Mouse (Mus musculus) kidney, embryonic 14.5 days (tissue): ENCODE results near the gene Cdh1. TPM values are rescaled to one million over a fixed set of nuclear protein-coding genes. Genes with fewer than 3 reads are reported as not detected.
A peak's percentile ranks its signal among the peaks of the same experiment; 100 is the strongest.
"Not testable (repeated sequence)": the region's sequence is repeated elsewhere in the genome, so short reads cannot be mapped to it uniquely, and the experiment has no call there.

Experiments used
- ATAC-seq: fragments of 200-750 bp; cut with Nextera tagmentation; 2 replicates; pipeline ENCODE4 v1.8.0; 2017; ENCODE audit warnings: moderate number of reproducible peaks, mild to moderate bottlenecking, moderate TSS enrichment, moderate library complexity; ENCODE audit not compliant: low FRiP score, low TSS enrichment
- H3K27ac ChIP-seq: fragments of 300-500 bp; sonication (generic); 2 replicates; pipeline ENCODE4 v1.5.1; 2014; ENCODE audit warnings: low read depth, mild to moderate bottlenecking, low read length, moderate library complexity, mixed read lengths
- H3K27me3 ChIP-seq: fragments of 300-500 bp; sonication (generic); 2 replicates; pipeline ENCODE4 v1.6.1; 2014; ENCODE audit warnings: mild to moderate bottlenecking, low read length; ENCODE audit not compliant: control insufficient read depth, insufficient read depth
- H3K36me3 ChIP-seq: fragments of 300-500 bp; sonication (generic); 2 replicates; pipeline ENCODE4 v1.6.1; 2014; ENCODE audit warnings: low read length, mixed read lengths; ENCODE audit not compliant: control insufficient read depth, insufficient read depth
- H3K4me1 ChIP-seq: fragments of 300-500 bp; sonication (generic); 2 replicates; pipeline ENCODE4 v1.6.1; 2014; ENCODE audit warnings: low read length, mixed read lengths; ENCODE audit not compliant: control insufficient read depth, insufficient read depth
- H3K4me2 ChIP-seq: fragments of 300-500 bp; sonication (generic); replicated peaks from 2 replicates; pipeline ENCODE4 v1.6.1; 2014; ENCODE audit warnings: low read depth, mild to moderate bottlenecking, low read length
- H3K4me3 ChIP-seq: fragments of 300-500 bp; sonication (generic); 2 replicates; pipeline ENCODE4 v1.5.1; 2014; ENCODE audit warnings: mild to moderate bottlenecking, low read length
- H3K9ac ChIP-seq: fragments of 300-500 bp; sonication (generic); 2 replicates; pipeline ENCODE4 v1.6.1; 2014; ENCODE audit warnings: low read depth, mild to moderate bottlenecking, low read length, moderate library complexity
- H3K9me3 ChIP-seq: fragments of 300-500 bp; sonication (generic); 2 replicates; pipeline ENCODE4 v1.6.1; 2016; ENCODE audit warnings: low read length; ENCODE audit not compliant: control insufficient read depth
- WGBS: fragments of 180-500 bp; shearing (Covaris S2); extraction: QIAGEN DNeasy Blood & Tissue Kit; methylation state at CpG from one replicate; pipeline ENCODE4 v1.1.7; 2014; 5-methylcytosine and 5-hydroxymethylcytosine counted together
- polyA plus RNA-seq: library from polyadenylated mRNA; unstranded; fragments of >200 nt; fragmentation: Nextera tagmentation; extraction: Ambion mirVana; gene quantifications from 2 replicates; pipeline ENCODE4 v1.2.1, GENCODE M21; 2014

Cdh1 gene
- polyA plus RNA-seq, 1 experiment from 2014 or later = 88.4 TPM

DNA sequence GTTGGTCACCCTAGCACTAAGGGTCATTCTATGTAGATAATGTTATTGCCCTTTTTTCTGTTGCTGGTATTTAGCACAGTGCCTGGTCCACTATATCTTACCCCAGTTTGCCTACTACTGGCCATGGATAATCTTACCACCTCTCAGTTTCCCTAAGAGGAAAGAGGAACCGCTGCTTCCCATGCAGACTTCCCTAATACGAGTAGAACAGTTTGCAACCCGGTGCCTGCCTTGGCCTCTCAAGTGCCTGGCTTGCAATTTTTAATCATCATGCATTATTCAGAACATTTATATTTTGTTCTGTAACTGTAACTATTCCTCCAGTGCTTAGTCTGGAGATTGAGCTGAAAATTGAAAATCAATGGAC, 17.5 kb upstream of the Cdh1 start:
- no peaks in the 10 kb centered on the region for H3K27me3 ChIP-seq
- no peak overlapping the region for H3K4me3 ChIP-seq
- no peak overlapping the region for H3K4me2 ChIP-seq
- H3K9me3 ChIP-seq = no peaks in the 10 kb centered on the region
- no peaks in the 10 kb centered on the region for H3K36me3 ChIP-seq
- H3K27ac ChIP-seq = no peak overlapping the region
- 100% methylated on average over 3 of the region's 3 CpGs for WGBS
- H3K9ac ChIP-seq = no peak overlapping the region
- ATAC-seq = no peak
- no peaks in the 10 kb centered on the region for H3K4me1 ChIP-seq

DNA sequence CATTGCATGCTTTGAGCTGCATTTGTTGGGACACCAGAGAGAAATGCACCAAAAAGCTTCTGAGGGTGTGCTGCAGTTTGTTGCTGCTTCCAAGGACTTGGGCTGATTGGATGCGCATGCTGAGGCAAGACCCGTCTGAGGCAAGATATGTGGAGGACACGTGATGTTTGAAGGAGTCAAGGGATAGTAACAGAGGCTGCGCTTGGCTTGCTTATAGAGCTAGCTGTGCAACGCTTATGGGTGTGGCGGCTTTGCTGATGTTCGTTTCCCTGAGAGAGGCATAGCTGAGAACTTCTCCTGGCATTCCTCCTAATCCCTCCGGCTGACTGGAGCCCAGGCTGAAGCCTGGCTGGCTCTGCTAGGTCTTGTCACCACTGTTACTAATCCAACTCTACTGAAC, 16.3 kb upstream of the Cdh1 start:
- WGBS = 92% methylated on average over 8 of the region's 8 CpGs
- Histone ChIP-seq H3K9ac (no peak overlapping the region), H3K4me2 (no peak overlapping the region), H3K4me1 (no peaks in the 10 kb centered on the region), H3K36me3 (no peaks in the 10 kb centered on the region), H3K27ac (no peak overlapping the region), H3K27me3 (no peaks in the 10 kb centered on the region), H3K4me3 (no peak overlapping the region), H3K9me3 (no peaks in the 10 kb centered on the region)
- ATAC-seq = no peak

DNA sequence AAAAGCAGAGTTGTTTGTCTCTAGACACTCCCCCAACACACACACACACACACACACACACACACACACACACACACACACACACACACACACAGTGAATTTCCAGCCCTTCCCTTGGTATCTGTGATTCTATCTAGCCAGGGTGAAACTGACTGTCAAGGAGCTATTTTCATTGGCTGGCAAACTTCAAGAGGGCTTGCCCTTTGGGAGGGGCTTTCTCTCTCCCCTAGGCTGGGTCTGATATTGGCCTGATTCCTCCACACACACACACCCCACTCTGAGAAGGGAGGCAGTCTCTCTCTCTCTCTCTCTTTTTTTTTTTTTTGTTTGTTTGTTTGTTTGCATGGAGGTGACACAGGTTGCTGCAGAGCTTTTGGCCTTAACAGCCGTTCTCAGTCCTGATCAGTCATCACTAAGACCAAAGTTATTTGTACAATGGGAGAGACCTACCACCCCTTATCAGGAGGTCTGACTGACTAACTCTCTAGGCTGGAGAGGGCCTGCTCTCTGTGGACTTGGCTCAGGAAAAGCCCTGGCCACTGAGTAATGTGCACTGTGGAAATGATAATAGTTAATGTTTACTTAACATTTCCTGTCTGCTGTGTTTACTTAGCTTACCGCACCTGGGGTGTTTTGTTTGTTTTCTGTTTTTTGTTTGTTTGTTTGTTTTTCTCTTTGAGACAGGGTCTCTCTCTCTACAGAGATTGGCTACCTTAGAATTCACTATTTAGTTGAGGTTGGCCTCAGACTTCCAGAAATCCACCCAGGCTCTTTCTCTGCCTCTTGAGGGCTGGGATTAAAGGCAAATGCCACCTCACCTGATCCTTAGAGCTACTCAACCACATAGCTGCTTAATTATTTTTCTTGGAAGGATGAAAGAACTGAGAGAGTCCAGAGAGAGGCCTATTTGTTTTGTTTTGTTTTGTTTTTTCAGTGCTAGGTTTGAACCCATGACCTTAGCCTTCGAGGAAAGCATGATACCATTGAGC, 14.4 kb upstream of the Cdh1 start:
- Histone ChIP-seq H3K4me1 (no peaks in the 10 kb centered on the region), H3K9ac (no peak overlapping the region), H3K4me2 (no peak overlapping the region), H3K4me3 (no peak overlapping the region), H3K36me3 (no peaks in the 10 kb centered on the region), H3K27ac (no peak overlapping the region; the same call in 1 of the 2 replicates), H3K27me3 (no peaks in the 10 kb centered on the region), H3K9me3 (no peaks in the 10 kb centered on the region)
- no peak for ATAC-seq
- 36% methylated on average over 3 of the region's 3 CpGs for WGBS

DNA sequence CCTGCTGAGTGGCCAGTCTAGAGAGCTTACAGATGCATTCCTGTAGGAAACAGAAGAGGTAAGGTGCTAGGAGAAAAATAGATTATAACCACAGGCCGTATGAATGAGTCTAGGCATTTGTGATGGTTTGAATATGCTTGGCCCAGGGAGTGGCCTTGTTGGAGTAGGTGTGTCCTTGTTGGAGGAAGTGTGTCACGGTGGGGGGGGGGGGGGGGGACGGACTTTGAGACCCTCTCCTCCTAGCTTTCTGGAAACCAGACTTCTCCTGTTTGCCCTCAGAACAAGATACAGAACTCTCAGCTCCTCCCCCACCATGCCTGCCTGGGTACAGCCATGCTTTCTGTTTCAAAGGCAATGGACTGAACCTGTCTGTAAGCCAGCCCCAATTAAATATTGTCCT, 10.7 kb upstream of the Cdh1 start:
- no peaks in the 10 kb centered on the region for H3K36me3 ChIP-seq
- no peak overlapping the region for H3K9ac ChIP-seq
- H3K4me2 ChIP-seq = no peak overlapping the region
- WGBS = 93% methylated on average over 2 of the region's 3 CpGs
- no peak overlapping the region for H3K27ac ChIP-seq
- H3K27me3 ChIP-seq = no peaks in the 10 kb centered on the region
- ATAC-seq = no peak
- no peaks in the 10 kb centered on the region for H3K4me1 ChIP-seq
- H3K4me3 ChIP-seq = no peak overlapping the region
- H3K9me3 ChIP-seq = no peaks in the 10 kb centered on the region

DNA sequence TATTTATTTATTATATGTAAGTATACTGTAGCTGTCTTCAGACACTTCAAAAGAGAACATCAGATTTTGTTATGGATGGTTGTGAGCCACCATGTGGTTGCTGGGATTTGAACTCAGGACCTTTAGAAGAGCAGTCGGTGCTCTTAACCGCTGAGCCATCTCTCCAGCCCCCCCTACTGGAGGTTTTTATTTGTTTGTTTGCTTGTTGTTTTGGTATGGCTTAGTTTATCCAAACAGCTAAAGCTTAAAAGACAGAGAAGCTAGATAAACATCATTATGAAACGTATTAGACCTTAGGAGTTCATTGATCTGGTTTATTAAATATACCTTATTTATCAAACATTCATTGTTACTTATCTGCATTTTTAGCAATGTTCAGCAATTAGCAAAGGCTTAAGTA, 7.5 kb upstream of the Cdh1 start:
- H3K4me3 ChIP-seq, H3K4me2 ChIP-seq, ATAC-seq, H3K4me1 ChIP-seq, H3K36me3 ChIP-seq, H3K9me3 ChIP-seq, H3K27ac ChIP-seq, H3K27me3 ChIP-seq, H3K9ac ChIP-seq: not testable (repeated sequence)
- 92% methylated on average over 3 of the region's 3 CpGs for WGBS

DNA sequence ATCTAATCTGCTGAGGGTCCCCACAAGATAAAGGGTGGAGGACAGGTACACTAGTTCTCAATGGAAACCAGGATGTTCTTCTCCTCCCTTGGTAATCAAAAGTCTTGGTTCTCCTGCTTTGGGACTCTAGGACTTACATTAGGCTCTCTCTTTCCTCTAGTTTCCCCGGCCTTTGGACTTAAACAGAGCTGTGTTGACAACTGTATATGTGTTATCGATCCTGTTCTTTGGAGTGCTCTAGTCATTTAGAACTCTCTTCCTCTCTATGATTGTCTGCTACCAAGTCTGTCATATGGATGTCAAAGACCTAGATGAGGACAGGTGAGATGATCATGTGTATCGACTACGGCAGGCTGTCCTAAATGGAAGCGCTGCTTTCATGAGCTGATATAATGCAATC, 6.1 kb upstream of the Cdh1 start:
- ATAC-seq = no peak
- no peak overlapping the region for H3K4me2 ChIP-seq
- H3K36me3 ChIP-seq = no peaks in the 10 kb centered on the region
- H3K9ac ChIP-seq = no peak overlapping the region
- no peaks in the 10 kb centered on the region for H3K27me3 ChIP-seq
- H3K4me1 ChIP-seq = no peaks in the 10 kb centered on the region
- H3K9me3 ChIP-seq = no peaks in the 10 kb centered on the region
- 96% methylated on average over 5 of the region's 5 CpGs for WGBS
- no peak overlapping the region for H3K4me3 ChIP-seq
- H3K27ac ChIP-seq = no peak overlapping the region

DNA sequence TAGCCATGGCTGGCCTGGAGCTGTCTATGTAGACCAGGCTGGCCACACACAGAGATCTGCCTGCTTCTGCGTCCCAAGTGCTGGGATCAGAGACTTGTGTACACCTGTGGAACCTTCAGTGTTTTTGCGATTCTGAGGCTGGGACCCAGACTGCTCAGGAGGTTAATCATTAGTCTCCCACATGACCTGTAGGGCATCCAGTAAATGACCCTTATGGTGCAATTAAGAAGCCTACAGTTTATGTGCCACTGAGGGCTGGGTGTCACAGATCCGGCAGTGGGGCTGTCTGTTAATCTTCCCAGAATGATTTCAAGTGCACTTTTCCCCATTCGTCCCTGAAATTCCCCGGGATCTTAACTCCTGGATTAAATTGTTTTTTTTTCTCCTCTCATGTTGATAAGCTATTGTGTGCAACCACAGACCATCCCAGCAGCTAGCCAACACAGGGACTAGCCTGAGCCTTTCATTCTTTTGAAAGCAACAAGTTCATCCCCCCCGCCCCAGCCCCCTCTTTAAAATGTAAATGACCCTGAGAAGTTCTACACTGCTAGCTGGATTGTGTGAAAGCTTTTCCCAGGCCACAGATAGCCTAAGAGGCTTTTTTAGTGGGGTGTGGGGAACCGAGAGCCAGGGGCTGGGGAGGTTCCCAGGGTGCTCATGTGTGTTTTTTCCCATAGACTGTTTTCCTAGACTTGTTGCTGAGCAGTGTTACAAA, 3.7 kb upstream of the Cdh1 start:
- peaks cover 14% of the 10 kb centered on the region; the same call in 1 of the 2 replicates for H3K4me1 ChIP-seq
- H3K27ac ChIP-seq = no peak overlapping the region
- 23% methylated on average over 7 of the region's 7 CpGs for WGBS
- H3K9me3 ChIP-seq = no peaks in the 10 kb centered on the region
- ATAC-seq = no peak
- no peak overlapping the region for H3K9ac ChIP-seq
- peaks cover 17% of the 10 kb centered on the region for H3K27me3 ChIP-seq
- H3K36me3 ChIP-seq = no peaks in the 10 kb centered on the region
- no peak overlapping the region for H3K4me2 ChIP-seq
- no peak overlapping the region for H3K4me3 ChIP-seq

DNA sequence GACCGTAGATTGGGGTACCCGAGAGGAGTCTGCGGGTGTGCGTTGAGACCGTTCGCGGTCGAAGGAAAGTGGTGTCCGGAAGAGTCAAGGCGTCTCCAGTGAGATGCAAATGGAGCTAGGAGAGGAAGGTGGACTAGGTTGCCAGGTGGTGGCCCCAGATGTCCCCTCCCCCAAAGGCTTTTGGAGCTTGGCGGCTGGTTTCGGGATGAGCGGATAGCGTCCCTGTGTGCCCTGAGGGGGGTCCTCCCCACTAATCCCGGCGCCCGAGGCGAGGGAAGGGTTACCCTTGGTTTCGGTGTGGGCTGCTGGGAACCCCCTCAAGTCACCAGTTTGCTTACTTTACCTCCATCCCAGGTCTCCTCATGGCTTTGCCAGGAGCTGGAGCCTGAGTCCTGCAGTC, 782 bp downstream of the Cdh1 start:
- peak overlapping the region; percentile 49 for H3K4me3 ChIP-seq
- peak overlapping the region; percentile 60 for H3K27ac ChIP-seq
- WGBS = 3% methylated on average over 19 of the region's 19 CpGs
- no peaks in the 10 kb centered on the region for H3K9me3 ChIP-seq
- H3K4me1 ChIP-seq = peaks cover 16% of the 10 kb centered on the region; the same call in 1 of the 2 replicates
- H3K36me3 ChIP-seq = no peaks in the 10 kb centered on the region
- peak overlapping the region; percentile 58 for H3K4me2 ChIP-seq
- H3K27me3 ChIP-seq = peaks cover 31% of the 10 kb centered on the region
- H3K9ac ChIP-seq = peak overlapping the region; percentile 61
- no peak for ATAC-seq

DNA sequence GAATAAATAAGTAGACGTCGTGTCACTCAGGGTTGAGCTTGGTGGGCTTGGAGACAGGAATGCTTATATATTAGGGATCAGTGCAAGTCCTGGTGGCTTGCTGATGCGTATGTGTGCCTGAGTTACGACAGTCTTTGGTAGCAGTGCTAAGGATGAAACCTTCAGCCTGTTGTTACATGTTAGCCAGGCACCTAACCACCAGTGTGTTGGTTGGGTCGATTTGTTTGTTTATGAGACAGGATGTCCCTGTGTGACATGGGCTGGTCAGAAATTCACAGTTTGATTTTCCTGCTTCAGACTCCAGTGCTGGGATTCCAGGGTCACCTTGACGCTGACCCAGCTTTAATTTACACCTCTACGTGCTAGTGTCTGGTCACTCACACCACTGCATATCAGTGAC, 2.5 kb downstream of the Cdh1 start:
- H3K36me3 ChIP-seq = no peaks in the 10 kb centered on the region
- H3K4me1 ChIP-seq = peaks cover 16% of the 10 kb centered on the region; the same call in 1 of the 2 replicates
- peaks cover 31% of the 10 kb centered on the region for H3K27me3 ChIP-seq
- no peak for ATAC-seq
- 75% methylated on average over 7 of the region's 7 CpGs for WGBS
- no peak overlapping the region for H3K27ac ChIP-seq
- H3K4me2 ChIP-seq = no peak overlapping the region
- H3K4me3 ChIP-seq = no peak overlapping the region
- H3K9ac ChIP-seq = no peak overlapping the region
- no peaks in the 10 kb centered on the region for H3K9me3 ChIP-seq
